Mouse (Mus musculus) c-Kit-positive CD71-positive TER-119-negative erythroid progenitor cells, embryonic 14.5 days (primary cell): ENCODE measurements around the gene Prss40.

Source experiments
- DNase-seq: peaks from one replicate; pipeline ENCODE4 v3.0.0-alpha.2; 2013; ENCODE audit warnings: low read depth

Prss40 gene

GRCm38 (mm10) chr1:34560843-34561242, at the start of gene Prss40:
TSS of gene Prss40 (minus strand) at chr1:34560943.
- DNase-seq = no peak

- peak; percentile 32 for DNase-seq
Measured at GRCm38 (mm10) chr1:34602363-34602762, 41.6 kb upstream of the Prss40 start.

- no peak for DNase-seq
Measured at GRCm38 (mm10) chr1:34601323-34602047, 40.7 kb upstream of the Prss40 start.

GRCm38 (mm10) chr1:34600000-34600399, 39.3 kb upstream of the Prss40 start:
- DNase-seq = no peak

GRCm38 (mm10) chr1:34587298-34588096, 26.8 kb upstream of the Prss40 start:
- no peak for DNase-seq

GRCm38 (mm10) chr1:34584736-34585135, 24.0 kb upstream of the Prss40 start:
- DNase-seq = no peak

GRCm38 (mm10) chr1:34583821-34584263, 23.1 kb upstream of the Prss40 start:
- no peak for DNase-seq

GRCm38 (mm10) chr1:34582218-34582617, 21.5 kb upstream of the Prss40 start:
- DNase-seq = no peak

- no peak for DNase-seq
Measured at GRCm38 (mm10) chr1:34579782-34580356, 19.1 kb upstream of the Prss40 start.

GRCm38 (mm10) chr1:34578851-34579781, 18.4 kb upstream of the Prss40 start, which contains the start of gene Amer3:
TSS of gene Amer3 (plus strand) at chr1:34579657.
- DNase-seq = peak; percentile 35

GRCm38 (mm10) chr1:34573221-34573620, 12.5 kb upstream of the Prss40 start:
- no peak for DNase-seq

- DNase-seq = no peak
Measured at GRCm38 (mm10) chr1:34571431-34571830, 10.7 kb upstream of the Prss40 start.

- DNase-seq = no peak
Measured at GRCm38 (mm10) chr1:34569876-34570275, 9.1 kb upstream of the Prss40 start.

GRCm38 (mm10) chr1:34568120-34568519, 7.4 kb upstream of the Prss40 start:
- no peak for DNase-seq

- no peak for DNase-seq
Measured at GRCm38 (mm10) chr1:34564383-34565045, 3.8 kb upstream of the Prss40 start.

- DNase-seq = no peak
Measured at GRCm38 (mm10) chr1:34554275-34554674, 6.5 kb downstream of the Prss40 start.

GRCm38 (mm10) chr1:34553690-34554089, 7.1 kb downstream of the Prss40 start:
- no peak for DNase-seq

GRCm38 (mm10) chr1:34547074-34547473, 13.7 kb downstream of the Prss40 start:
- DNase-seq = no peak

- no peak for DNase-seq
Measured at GRCm38 (mm10) chr1:34536767-34537485, 23.8 kb downstream of the Prss40 start.

GRCm38 (mm10) chr1:34536291-34536766, 24.4 kb downstream of the Prss40 start:
- DNase-seq = no peak
